Mouse (Mus musculus): ENCODE data around the gene Mpeg1. TPM values are rescaled to one million over a fixed set of nuclear protein-coding genes. Genes with fewer than 3 reads are reported as not detected.
A peak's percentile ranks its signal among the peaks of the same experiment; 100 is the strongest.

The Mpeg1 gene
- polyA plus RNA-seq (2016; fragmentation: Nextera tagmentation; extraction: Ambion mirVana): 0.37 and 0.55 TPM in 2 replicates

- 87% methylated on average over 11 of the region's 11 CpGs for WGBS
- ATAC-seq (ENCODE audit: low FRiP score): no peak
- no peaks in the 10 kb centered on the region for H3K9me3 ChIP-seq
- no peaks in the 10 kb centered on the region for H3K36me3 ChIP-seq (replicated peaks)
- H3K27me3 ChIP-seq: no peaks in the 10 kb centered on the region
- no peak within 1 kb of the TSS for H3K4me2 ChIP-seq
- no peak within 1 kb of the TSS for H3K27ac ChIP-seq
- peaks cover 7% of the 10 kb centered on the region; the same call in 1 of the 2 replicates for H3K4me1 ChIP-seq
- H3K9ac ChIP-seq: no peak within 1 kb of the TSS
- no peak within 1 kb of the TSS for H3K4me3 ChIP-seq (replicated peaks)
Measured at GRCm38 (mm10) chr19:12460282-12461249, at the start of gene Mpeg1. Mpeg1 (plus strand) TSS chr19:12460779.

DNA sequence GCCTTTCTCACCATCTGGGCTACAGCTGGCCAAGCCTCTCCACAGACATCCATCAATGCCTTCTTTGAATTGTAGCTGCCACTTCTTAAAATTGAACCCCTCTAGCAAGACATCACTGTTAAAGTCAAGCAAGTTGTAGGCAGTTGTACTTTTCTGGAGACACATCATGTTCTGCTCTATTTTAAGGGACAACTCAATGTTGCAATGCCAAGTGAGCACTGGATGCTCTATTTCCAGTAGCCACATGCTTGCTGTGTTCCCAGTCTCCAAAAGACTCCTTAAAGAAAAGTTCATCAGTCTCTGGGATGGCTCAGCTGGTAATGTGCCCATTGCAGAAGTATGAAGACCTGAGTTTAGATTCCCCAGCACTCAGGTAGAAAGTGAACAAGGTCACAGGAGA lies 46.8 kb upstream of the Mpeg1 start:
- Histone ChIP-seq H3K9ac (no peak overlapping the region), H3K9me3 (no peaks in the 10 kb centered on the region), H3K4me1 (no peaks in the 10 kb centered on the region), H3K4me2 (no peak overlapping the region), H3K27me3 (no peaks in the 10 kb centered on the region), H3K36me3 (replicated peaks) (no peaks in the 10 kb centered on the region), H3K27ac (no peak overlapping the region), H3K4me3 (replicated peaks) (no peak overlapping the region)
- no peak for ATAC-seq (ENCODE audit: low FRiP score)

GRCm38 (mm10) chr19:12417361-12417760 lies 43.2 kb upstream of the Mpeg1 start, which contains the start of gene Olfr1441:
Olfr1441 (plus strand) TSS chr19:12417433.
- no peak within 1 kb of the TSS for H3K27ac ChIP-seq
- H3K4me1 ChIP-seq: no peaks in the 10 kb centered on the region
- H3K9me3 ChIP-seq: no peaks in the 10 kb centered on the region
- H3K36me3 ChIP-seq (replicated peaks): no peaks in the 10 kb centered on the region
- H3K4me2 ChIP-seq: no peak within 1 kb of the TSS
- no peak within 1 kb of the TSS for H3K4me3 ChIP-seq (replicated peaks)
- no peak for ATAC-seq (ENCODE audit: low FRiP score)
- H3K27me3 ChIP-seq: no peaks in the 10 kb centered on the region
- H3K9ac ChIP-seq: no peak within 1 kb of the TSS

DNA sequence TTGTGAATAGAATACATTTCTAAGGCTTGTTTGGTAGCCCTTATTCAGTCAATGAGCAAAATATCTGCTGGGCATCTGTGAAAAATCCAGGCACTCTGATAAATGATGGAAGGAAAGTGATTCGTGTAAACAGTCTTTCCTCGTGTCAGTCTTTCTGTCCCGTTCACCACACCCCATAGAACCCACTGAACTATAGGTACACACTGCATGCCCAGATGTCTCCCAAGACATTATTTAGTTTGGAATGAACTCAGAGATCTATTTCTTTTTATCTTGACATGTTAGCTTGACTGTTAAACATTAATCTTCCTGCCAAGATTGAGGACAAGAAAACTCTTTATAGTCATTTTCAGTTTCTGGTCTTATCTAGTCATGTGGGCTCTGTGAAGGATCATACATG lies 42.3 kb upstream of the Mpeg1 start:
- no peaks in the 10 kb centered on the region for H3K9me3 ChIP-seq
- H3K4me1 ChIP-seq: no peaks in the 10 kb centered on the region
- no peak overlapping the region for H3K9ac ChIP-seq
- H3K36me3 ChIP-seq (replicated peaks): no peaks in the 10 kb centered on the region
- no peak overlapping the region for H3K4me3 ChIP-seq (replicated peaks)
- 83% methylated on average over 3 of the region's 3 CpGs for WGBS
- no peak overlapping the region for H3K27ac ChIP-seq
- no peak for ATAC-seq (ENCODE audit: low FRiP score)
- H3K27me3 ChIP-seq: no peaks in the 10 kb centered on the region
- H3K4me2 ChIP-seq: no peak overlapping the region

- H3K4me3 ChIP-seq (replicated peaks): no peak overlapping the region
- 82% methylated on average over 6 of the region's 6 CpGs for WGBS
- no peaks in the 10 kb centered on the region for H3K4me1 ChIP-seq
- H3K9me3 ChIP-seq: no peaks in the 10 kb centered on the region
- H3K27ac ChIP-seq: no peak overlapping the region
- no peaks in the 10 kb centered on the region for H3K27me3 ChIP-seq
- H3K4me2 ChIP-seq: no peak overlapping the region
- no peak overlapping the region for H3K9ac ChIP-seq
- no peak for ATAC-seq (ENCODE audit: low FRiP score)
- no peaks in the 10 kb centered on the region for H3K36me3 ChIP-seq (replicated peaks)
Measured at GRCm38 (mm10) chr19:12420555-12420954, 40.0 kb upstream of the Mpeg1 start.

DNA sequence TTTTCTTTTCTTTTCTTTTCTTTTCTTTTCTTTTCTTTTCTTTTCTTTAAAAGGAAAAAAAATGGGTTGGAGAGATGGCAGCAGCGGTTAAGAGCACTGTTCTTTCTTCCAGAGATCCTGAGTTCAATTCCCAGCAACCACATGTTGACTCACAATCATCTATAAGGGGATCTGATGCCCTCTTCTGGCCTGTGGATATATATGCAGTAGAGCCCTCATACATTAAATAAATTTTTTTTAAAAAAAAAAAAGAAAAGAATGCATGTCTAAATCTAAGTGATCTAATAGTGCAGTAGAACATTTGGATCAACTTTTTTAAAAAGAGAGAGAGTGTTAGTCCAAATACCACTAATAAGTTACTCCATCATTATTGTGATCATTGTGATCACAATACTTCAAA lies 38.9 kb upstream of the Mpeg1 start:
- Histone ChIP-seq H3K4me3 (replicated peaks) (no peak overlapping the region), H3K27ac (no peak overlapping the region), H3K9me3 (no peaks in the 10 kb centered on the region), H3K9ac (no peak overlapping the region), H3K4me2 (no peak overlapping the region), H3K36me3 (replicated peaks) (no peaks in the 10 kb centered on the region), H3K4me1 (no peaks in the 10 kb centered on the region), H3K27me3 (no peaks in the 10 kb centered on the region)
- 89% methylated on average over 1 of the region's 1 CpGs for WGBS
- ATAC-seq (ENCODE audit: low FRiP score): no peak

DNA sequence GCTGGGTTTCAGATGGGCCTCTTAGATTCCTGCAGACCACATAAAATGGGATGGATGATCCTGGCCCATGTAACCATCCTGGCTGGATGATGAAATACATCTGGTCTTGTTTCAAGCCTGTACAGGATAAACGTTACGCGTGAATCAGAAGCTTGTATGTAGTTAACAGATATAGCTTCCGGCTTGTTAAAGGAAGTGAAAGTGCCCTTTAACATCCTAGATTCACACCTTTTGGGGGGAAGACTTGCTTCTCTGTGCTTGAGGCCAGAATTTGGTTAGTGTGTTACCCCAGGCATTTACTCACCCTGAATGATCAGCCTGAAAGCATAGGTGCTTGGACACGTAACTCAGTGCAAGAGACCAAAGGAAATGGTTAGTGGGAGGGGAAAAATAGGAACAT lies 33.5 kb upstream of the Mpeg1 start:
- Histone ChIP-seq H3K4me1 (no peaks in the 10 kb centered on the region), H3K4me3 (replicated peaks) (no peak overlapping the region), H3K4me2 (no peak overlapping the region), H3K9me3 (no peaks in the 10 kb centered on the region), H3K36me3 (replicated peaks) (no peaks in the 10 kb centered on the region), H3K27ac (no peak overlapping the region), H3K9ac (no peak overlapping the region), H3K27me3 (no peaks in the 10 kb centered on the region)
- WGBS: 88% methylated on average over 5 of the region's 5 CpGs
- ATAC-seq (ENCODE audit: low FRiP score): no peak

- Histone ChIP-seq H3K9me3 (no peaks in the 10 kb centered on the region), H3K4me1 (no peaks in the 10 kb centered on the region), H3K36me3 (replicated peaks) (no peaks in the 10 kb centered on the region), H3K9ac (no peak within 1 kb of the TSS), H3K4me2 (no peak within 1 kb of the TSS), H3K27me3 (no peaks in the 10 kb centered on the region), H3K4me3 (replicated peaks) (no peak within 1 kb of the TSS), H3K27ac (no peak within 1 kb of the TSS)
- ATAC-seq (ENCODE audit: low FRiP score): no peak
- WGBS: 95% methylated on average over 6 of the region's 6 CpGs
Measured at GRCm38 (mm10) chr19:12427605-12428004, 33.0 kb upstream of the Mpeg1 start, which contains the start of gene Pfpl. Pfpl (plus strand) TSS chr19:12427905.

GRCm38 (mm10) chr19:12433033-12433432 lies 27.5 kb upstream of the Mpeg1 start:
- H3K4me2 ChIP-seq: no peak overlapping the region
- no peak overlapping the region for H3K9ac ChIP-seq
- H3K27me3 ChIP-seq: no peaks in the 10 kb centered on the region
- no peak overlapping the region for H3K4me3 ChIP-seq (replicated peaks)
- peak; percentile 71; the same call in 1 of the 2 replicates for ATAC-seq (ENCODE audit: low FRiP score)
- H3K36me3 ChIP-seq (replicated peaks): no peaks in the 10 kb centered on the region
- H3K27ac ChIP-seq: no peak overlapping the region
- 5% methylated on average over 2 of the region's 2 CpGs for WGBS
- H3K4me1 ChIP-seq: no peaks in the 10 kb centered on the region
- no peaks in the 10 kb centered on the region for H3K9me3 ChIP-seq

GRCm38 (mm10) chr19:12435011-12435416 lies 25.6 kb upstream of the Mpeg1 start:
- Histone ChIP-seq H3K27ac (no peak overlapping the region), H3K9ac (no peak overlapping the region), H3K4me2 (no peak overlapping the region), H3K27me3 (no peaks in the 10 kb centered on the region), H3K36me3 (replicated peaks) (no peaks in the 10 kb centered on the region), H3K4me1 (no peaks in the 10 kb centered on the region), H3K9me3 (no peaks in the 10 kb centered on the region), H3K4me3 (replicated peaks) (no peak overlapping the region)
- no peak for ATAC-seq (ENCODE audit: low FRiP score)
- 85% methylated on average over 4 of the region's 4 CpGs for whole genome bisulfite sequencing

- Histone ChIP-seq H3K36me3 (replicated peaks) (no peaks in the 10 kb centered on the region), H3K9me3 (no peaks in the 10 kb centered on the region), H3K27me3 (no peaks in the 10 kb centered on the region), H3K4me1 (no peaks in the 10 kb centered on the region), H3K4me2 (no peak overlapping the region), H3K27ac (no peak overlapping the region), H3K9ac (no peak overlapping the region), H3K4me3 (replicated peaks) (no peak overlapping the region)
- WGBS: 91% methylated on average over 4 of the region's 4 CpGs
- no peak for ATAC-seq (ENCODE audit: low FRiP score)
Measured at GRCm38 (mm10) chr19:12435750-12436524, 24.6 kb upstream of the Mpeg1 start.

- WGBS: 67% methylated on average over 1 of the region's 1 CpGs
- no peaks in the 10 kb centered on the region for H3K4me1 ChIP-seq
- ATAC-seq (ENCODE audit: low FRiP score): no peak
Measured at GRCm38 (mm10) chr19:12439581-12439980, 21.0 kb upstream of the Mpeg1 start.

More at GRCm38 (mm10) chr19:12439581-12439980, 21.0 kb upstream of the Mpeg1 start:
- Histone ChIP-seq H3K27me3 (no peaks in the 10 kb centered on the region), H3K36me3 (replicated peaks) (no peaks in the 10 kb centered on the region), H3K9me3 (no peaks in the 10 kb centered on the region), H3K9ac (no peak overlapping the region), H3K27ac (no peak overlapping the region), H3K4me2 (no peak overlapping the region), H3K4me3 (replicated peaks) (no peak overlapping the region)
